Mouse (Mus musculus) forebrain, embryonic 13.5 days (tissue): ENCODE data around the gene 4930426L09Rik. TPM values are rescaled to one million over a fixed set of nuclear protein-coding genes. Genes with fewer than 3 reads are reported as not detected.

Source experiments
- ATAC-seq: fragments of 200-750 bp; cut with Nextera tagmentation; 2 replicates; pipeline ENCODE4 v1.8.0; 2017
- H3K27ac ChIP-seq: fragments of 300-500 bp; sonication (generic); 2 replicates; pipeline ENCODE4 v1.5.1; 2015; ENCODE audit warnings: inconsistent platforms, mild to moderate bottlenecking, moderate library complexity
- H3K27me3 ChIP-seq: fragments of 300-500 bp; sonication (generic); 2 replicates; pipeline ENCODE4 v1.6.1; 2015; ENCODE audit warnings: mild to moderate bottlenecking, inconsistent platforms
- H3K36me3 ChIP-seq: fragments of 300-500 bp; sonication (generic); 2 replicates; pipeline ENCODE4 v1.6.1; 2015; ENCODE audit warnings: mild to moderate bottlenecking, inconsistent platforms; ENCODE audit not compliant: poor library complexity, severe bottlenecking
- H3K4me1 ChIP-seq: fragments of 300-500 bp; sonication (generic); 2 replicates; pipeline ENCODE4 v1.6.1; 2015; ENCODE audit warnings: inconsistent platforms
- H3K4me2 ChIP-seq: fragments of 300-500 bp; sonication (generic); 2 replicates; pipeline ENCODE4 v1.6.1; 2015; ENCODE audit warnings: inconsistent platforms, mild to moderate bottlenecking, moderate library complexity
- H3K4me3 ChIP-seq: fragments of 300-500 bp; sonication (generic); 2 replicates; pipeline ENCODE4 v1.5.1; 2015; ENCODE audit warnings: mild to moderate bottlenecking, inconsistent platforms
- H3K9ac ChIP-seq: fragments of 300-500 bp; sonication (generic); 2 replicates; pipeline ENCODE4 v1.6.1; 2015; ENCODE audit warnings: mild to moderate bottlenecking, inconsistent platforms
- H3K9me3 ChIP-seq: fragments of 300-500 bp; sonication (generic); replicated peaks from 2 replicates; pipeline ENCODE4 v1.6.1; 2016; ENCODE audit warnings: inconsistent platforms
- WGBS: fragments of 180-500 bp; shearing (Covaris S2); methylation state at CpG from one replicate; pipeline ENCODE4 v1.1.7; 2015; 5-methylcytosine and 5-hydroxymethylcytosine counted together
- polyA plus RNA-seq: library from polyadenylated mRNA; unstranded; fragments of >200 nt; fragmentation: Nextera tagmentation; extraction: Ambion mirVana; gene quantifications from 2 replicates; pipeline ENCODE4 v1.2.1, GENCODE M21; 2015

The 4930426L09Rik gene
- polyA plus RNA-seq, 1 experiment from 2014 or later: 0.26 TPM

- H3K9ac ChIP-seq: no peak overlapping the region
- no peaks in the 10 kb centered on the region for H3K27me3 ChIP-seq
- H3K4me2 ChIP-seq: no peak overlapping the region
- H3K36me3 ChIP-seq: no peaks in the 10 kb centered on the region
- H3K27ac ChIP-seq: no peak overlapping the region
- 59% methylated on average over 4 of the region's 4 CpGs for WGBS
- ATAC-seq: no peak
- no peak overlapping the region for H3K4me3 ChIP-seq
- peaks cover 9% of the 10 kb centered on the region for H3K9me3 ChIP-seq
- no peaks in the 10 kb centered on the region for H3K4me1 ChIP-seq
Measured at GRCm38 (mm10) chr2:18974882-18975645, 23.1 kb upstream of the 4930426L09Rik start.

- Histone ChIP-seq H3K9ac (no peak overlapping the region), H3K4me2 (no peak overlapping the region), H3K4me1 (no peaks in the 10 kb centered on the region), H3K4me3 (no peak overlapping the region), H3K36me3 (no peaks in the 10 kb centered on the region), H3K27ac (no peak overlapping the region), H3K27me3 (no peaks in the 10 kb centered on the region), H3K9me3 (peaks cover 9% of the 10 kb centered on the region)
- no peak for ATAC-seq
- 88% methylated on average over 2 of the region's 2 CpGs for WGBS
Measured at GRCm38 (mm10) chr2:18976175-18976574, 22.0 kb upstream of the 4930426L09Rik start.

GRCm38 (mm10) chr2:18977201-18977805 lies 20.8 kb upstream of the 4930426L09Rik start:
- 84% methylated on average over 10 of the region's 10 CpGs for WGBS

GRCm38 (mm10) chr2:18979046-18979445 lies 19.1 kb upstream of the 4930426L09Rik start:
- Histone ChIP-seq H3K4me1 (no peaks in the 10 kb centered on the region), H3K27me3 (no peaks in the 10 kb centered on the region), H3K4me2 (no peak overlapping the region), H3K27ac (no peak overlapping the region), H3K9me3 (no peaks in the 10 kb centered on the region), H3K4me3 (no peak overlapping the region), H3K9ac (no peak overlapping the region), H3K36me3 (no peaks in the 10 kb centered on the region)
- 85% methylated on average over 4 of the region's 4 CpGs for WGBS
- ATAC-seq: no peak

More at GRCm38 (mm10) chr2:18977201-18977805, 20.8 kb upstream of the 4930426L09Rik start:
- Histone ChIP-seq H3K4me2 (no peak overlapping the region), H3K36me3 (no peaks in the 10 kb centered on the region), H3K9ac (no peak overlapping the region), H3K27me3 (no peaks in the 10 kb centered on the region), H3K27ac (no peak overlapping the region), H3K9me3 (peaks cover 9% of the 10 kb centered on the region), H3K4me1 (no peaks in the 10 kb centered on the region), H3K4me3 (no peak overlapping the region)
- no peak for ATAC-seq

GRCm38 (mm10) chr2:18979675-18980074 lies 18.5 kb upstream of the 4930426L09Rik start:
- no peak for ATAC-seq
- H3K4me1 ChIP-seq: no peaks in the 10 kb centered on the region
- no peak overlapping the region; the same call in 1 of the 2 replicates for H3K27ac ChIP-seq
- no peak overlapping the region for H3K4me2 ChIP-seq
- no peaks in the 10 kb centered on the region for H3K27me3 ChIP-seq
- H3K36me3 ChIP-seq: no peaks in the 10 kb centered on the region
- WGBS: 73% methylated on average over 7 of the region's 7 CpGs
- H3K9ac ChIP-seq: no peak overlapping the region
- H3K4me3 ChIP-seq: no peak overlapping the region
- no peaks in the 10 kb centered on the region for H3K9me3 ChIP-seq

GRCm38 (mm10) chr2:18982581-18982980 lies 15.6 kb upstream of the 4930426L09Rik start:
- ATAC-seq: no peak
- Histone ChIP-seq H3K27me3 (no peaks in the 10 kb centered on the region), H3K9ac (no peak overlapping the region), H3K27ac (no peak overlapping the region), H3K4me2 (no peak overlapping the region), H3K4me1 (no peaks in the 10 kb centered on the region), H3K4me3 (no peak overlapping the region), H3K9me3 (no peaks in the 10 kb centered on the region), H3K36me3 (no peaks in the 10 kb centered on the region)
- WGBS: 77% methylated on average over 6 of the region's 6 CpGs

GRCm38 (mm10) chr2:18983546-18983945 lies 14.6 kb upstream of the 4930426L09Rik start:
- Histone ChIP-seq H3K27ac (no peak overlapping the region), H3K4me3 (no peak overlapping the region), H3K9ac (no peak overlapping the region), H3K27me3 (no peaks in the 10 kb centered on the region), H3K4me1 (no peaks in the 10 kb centered on the region), H3K36me3 (no peaks in the 10 kb centered on the region), H3K4me2 (no peak overlapping the region), H3K9me3 (no peaks in the 10 kb centered on the region)
- no peak for ATAC-seq

- H3K9ac ChIP-seq: no peak overlapping the region
- no peak overlapping the region for H3K27ac ChIP-seq
- H3K4me3 ChIP-seq: no peak overlapping the region
- ATAC-seq: no peak
- no peak overlapping the region for H3K4me2 ChIP-seq
- no peaks in the 10 kb centered on the region for H3K36me3 ChIP-seq
- no peaks in the 10 kb centered on the region for H3K4me1 ChIP-seq
- WGBS: 91% methylated on average over 15 of the region's 15 CpGs
- H3K27me3 ChIP-seq: no peaks in the 10 kb centered on the region
- H3K9me3 ChIP-seq: no peaks in the 10 kb centered on the region
Measured at GRCm38 (mm10) chr2:18984095-18984847, 13.9 kb upstream of the 4930426L09Rik start.

GRCm38 (mm10) chr2:18985506-18985905 lies 12.6 kb upstream of the 4930426L09Rik start:
- ATAC-seq: no peak
- H3K4me1 ChIP-seq: no peaks in the 10 kb centered on the region
- no peak overlapping the region for H3K27ac ChIP-seq
- no peaks in the 10 kb centered on the region for H3K9me3 ChIP-seq
- no peak overlapping the region for H3K4me3 ChIP-seq
- no peak overlapping the region for H3K9ac ChIP-seq
- 88% methylated on average over 3 of the region's 3 CpGs for WGBS
- no peaks in the 10 kb centered on the region for H3K36me3 ChIP-seq
- no peak overlapping the region for H3K4me2 ChIP-seq
- no peaks in the 10 kb centered on the region for H3K27me3 ChIP-seq

- Histone ChIP-seq H3K4me3 (no peak overlapping the region), H3K9ac (no peak overlapping the region), H3K4me1 (no peaks in the 10 kb centered on the region), H3K36me3 (no peaks in the 10 kb centered on the region), H3K27me3 (no peaks in the 10 kb centered on the region), H3K9me3 (peaks cover 4% of the 10 kb centered on the region), H3K4me2 (no peak overlapping the region), H3K27ac (no peak overlapping the region)
- 89% methylated on average over 3 of the region's 3 CpGs for WGBS
- ATAC-seq: no peak
Measured at GRCm38 (mm10) chr2:18988885-18989284, 9.3 kb upstream of the 4930426L09Rik start.

GRCm38 (mm10) chr2:18992512-18993510 lies 5.3 kb upstream of the 4930426L09Rik start:
- Histone ChIP-seq H3K36me3 (no peaks in the 10 kb centered on the region), H3K4me3 (no peak overlapping the region), H3K4me2 (no peak overlapping the region), H3K9ac (no peak overlapping the region), H3K27me3 (0 out of 2 replicates have a peak, but pooled peaks cover 3% of the 10 kb centered on the region), H3K27ac (no peak overlapping the region), H3K9me3 (peaks cover 4% of the 10 kb centered on the region), H3K4me1 (peaks cover 15% of the 10 kb centered on the region)
- ATAC-seq: no peak
- WGBS: 87% methylated on average over 7 of the region's 7 CpGs
